In genomic region chr10:75556026-75556425, GRCm38 (mm10) we compare ENCODE assay signal across 8 mouse cellular contexts. TPM values are rescaled to one million over a fixed set of nuclear protein-coding genes. Genes with fewer than 3 reads are reported as not detected.
A peak's percentile ranks its signal among the peaks of the same experiment; 100 is the strongest.
DNase-seq lines count a peak whose midpoint lies in the region; ATAC-seq and TF ChIP-seq lines count a peak whose summit lies in the region.

No protein-coding gene starts in this region.

- 35% methylated on average over 9 of the region's 9 CpGs for WGBS in heart, embryonic 15.5 days
- 34% methylated on average over 9 of the region's 9 CpGs for WGBS in cerebellum, adult 2 months

- no peak for DNase-seq in heart, adult 9 months (ENCODE audit: low spot score in 2 of 2)
- DNase-seq in cerebellum, adult 2 months, result peak; percentile 51 to 69
- DNase-seq in frontal cortex, postnatal 25 days (ENCODE audit: low spot score in 2 of 2), result peak; percentile 28 to 55
- peak; percentile 80 to 85 for DNase-seq in left cerebral cortex, postnatal 10 days (ENCODE audit: extremely low spot score in 1 of 2, low spot score in 2 of 2)
- peak; percentile 50 to 64 for DNase-seq in right cerebral cortex, adult 2 months (ENCODE audit: low spot score in 2 of 2)
- no peak for DNase-seq in embryo, embryonic 11 days
- DNase-seq in spleen, postnatal 4 days (ENCODE audit: low spot score in 2 of 2), result no peak

- ATAC-seq in heart, embryonic 15.5 days (replicated peaks; ENCODE audit: insufficient number of reproducible peaks, insufficient read depth, low FRiP score, low read depth), result no peak; the same call in 1 of the 2 replicates

- TF ChIP-seq POLR2A in cerebellum, adult 2 months (IDR thresholded peaks at IDR 0.05; ENCODE audit: borderline replicate concordance, insufficient read depth, low read length), result no peak

- intact Hi-C loops in left cerebral cortex, postnatal 10 days (cut with DNase I), result no loop called here

- H3K4me3 ChIP-seq in heart, embryonic 15.5 days, result no peak overlapping the region
- H3K4me3 ChIP-seq in cerebellum, adult 2 months (replicated peaks; ENCODE audit: insufficient read depth, low read depth, low read length), result no peak overlapping the region

- H3K36me3 ChIP-seq in heart, embryonic 15.5 days, result no peaks in the 10 kb centered on the region

- no peaks in the 10 kb centered on the region for H3K9me3 ChIP-seq in heart, embryonic 15.5 days (replicated peaks)

- no peak overlapping the region for H3K9ac ChIP-seq in heart, embryonic 15.5 days

- no peak overlapping the region for H3K4me2 ChIP-seq in heart, embryonic 15.5 days

- no peak for TF ChIP-seq CTCF in cerebellum, adult 2 months (IDR thresholded peaks at IDR 0.05; ENCODE audit: borderline replicate concordance, insufficient read depth, low read depth, low read length)

- peaks cover 40% of the 10 kb centered on the region for H3K4me1 ChIP-seq in heart, embryonic 15.5 days (replicated peaks)
- peaks cover 14% of the 10 kb centered on the region for H3K4me1 ChIP-seq in cerebellum, adult 2 months (ENCODE audit: control insufficient read depth, insufficient read depth, low read length)

- H3K27me3 ChIP-seq in heart, embryonic 15.5 days, result peaks cover 33% of the 10 kb centered on the region
- H3K27me3 ChIP-seq in cerebellum, adult 2 months (ENCODE audit: control insufficient read depth, insufficient read depth, low read length), result no peaks in the 10 kb centered on the region

- peak overlapping the region; percentile 54 for H3K27ac ChIP-seq in heart, embryonic 15.5 days
- H3K27ac ChIP-seq in cerebellum, adult 2 months (ENCODE audit: insufficient read depth, low read length), result no peak overlapping the region

RNA-seq across cellular contexts. Expression of gene Lrrc75b, which starts 4.1 kb away (rescaled TPM):
- 1.7 and 2.2 TPM in 2 replicates for polyA plus RNA-seq in heart, embryonic 15.5 days (2015; fragmentation: Nextera tagmentation; extraction: Ambion mirVana)
- polyA plus RNA-seq in cerebellum, adult 2 months (2012; rRNA removed), result 22.3 and 23.8 TPM in 2 replicates
- 10 to 100 TPM; 21.3 to 27.5 TPM for total RNA-seq in left cerebral cortex, postnatal 10 days (2021)

RNA-seq across cellular contexts. Expression of gene Ggt1, which starts 5.4 kb away (rescaled TPM):
- 0.48 and 0.86 TPM in 2 replicates for polyA plus RNA-seq in heart, embryonic 15.5 days (2015; fragmentation: Nextera tagmentation; extraction: Ambion mirVana)
- polyA plus RNA-seq in cerebellum, adult 2 months (2012; rRNA removed), result 3.2 and 3.5 TPM in 2 replicates
- 1 to 10 TPM; 1.5 to 4.1 TPM for total RNA-seq in left cerebral cortex, postnatal 10 days (2021)

RNA-seq across cellular contexts. Expression of gene Ggt5, which starts 33.1 kb away (rescaled TPM):
- polyA plus RNA-seq in heart, embryonic 15.5 days (2015; fragmentation: Nextera tagmentation; extraction: Ambion mirVana), result 7.5 and 9.5 TPM in 2 replicates
- polyA plus RNA-seq in cerebellum, adult 2 months (2012; rRNA removed), result 4.0 and 6.2 TPM in 2 replicates
- 1 to 10 TPM; 2.6 to 3.3 TPM for total RNA-seq in left cerebral cortex, postnatal 10 days (2021)

RNA-seq across cellular contexts. Expression of gene Gucd1, which starts 38.3 kb away (rescaled TPM):
- polyA plus RNA-seq in heart, embryonic 15.5 days (2015; fragmentation: Nextera tagmentation; extraction: Ambion mirVana), result 22.8 and 25.6 TPM in 2 replicates
- 20.7 and 21.5 TPM in 2 replicates for polyA plus RNA-seq in cerebellum, adult 2 months (2012; rRNA removed)
- 10 to 100 TPM; 21.6 to 22.0 TPM for total RNA-seq in left cerebral cortex, postnatal 10 days (2021)

RNA-seq across cellular contexts. Expression of gene Snrpd3, which starts 38.7 kb away (rescaled TPM):
- 84.9 and 92.3 TPM in 2 replicates for polyA plus RNA-seq in heart, embryonic 15.5 days (2015; fragmentation: Nextera tagmentation; extraction: Ambion mirVana)
- polyA plus RNA-seq in cerebellum, adult 2 months (2012; rRNA removed), result 57.8 and 59.5 TPM in 2 replicates
- total RNA-seq in left cerebral cortex, postnatal 10 days (2021), result 100 to 1,000 TPM in 1 of 2 experiments, 10 to 100 TPM in 1; 96.2 to 103 TPM

Comparison
In these comparisons a context has a peak if more than half of its experiments do, and no peak if none do; other contexts are left out.
1. DNase-seq: peak in cerebellum, adult 2 months (2 of 2), frontal cortex, postnatal 25 days (2 of 2), left cerebral cortex, postnatal 10 days (2 of 2) and right cerebral cortex, adult 2 months (2 of 2); none in heart, adult 9 months (0 of 2), embryo, embryonic 11 days (single experiment) and spleen, postnatal 4 days (0 of 2).